Mouse (Mus musculus) adrenal gland, adult 8-10 months (tissue): ENCODE results near the gene Nek6. TPM values are rescaled to one million over a fixed set of nuclear protein-coding genes. Genes with fewer than 3 reads are reported as not detected.

Source experiments
- DNase-seq: peaks from one replicate; pipeline ENCODE4 v3.0.0; 2022
- total RNA-seq, 4 experiments: library from RNA; stranded (reverse); gene quantifications; 2 replicates each; pipeline ENCODE4 v1.2.4; 2022

Gene Nek6
- total RNA-seq, 4 experiments from 2014 or later, result 9.3 to 27.3 (median 18.6) TPM

- DNase-seq, result no peak
Measured at GRCm38 (mm10) chr2:38579528-38579927, 68.1 kb downstream of the Nek6 start.

GRCm38 (mm10) chr2:38583982-38584381 is 72.5 kb downstream of the Nek6 start:
- no peak for DNase-seq

- no peak for DNase-seq
Measured at GRCm38 (mm10) chr2:38584514-38585378, 73.3 kb downstream of the Nek6 start.

- no peak for DNase-seq
Measured at GRCm38 (mm10) chr2:38585379-38585736, 73.9 kb downstream of the Nek6 start.

DNA sequence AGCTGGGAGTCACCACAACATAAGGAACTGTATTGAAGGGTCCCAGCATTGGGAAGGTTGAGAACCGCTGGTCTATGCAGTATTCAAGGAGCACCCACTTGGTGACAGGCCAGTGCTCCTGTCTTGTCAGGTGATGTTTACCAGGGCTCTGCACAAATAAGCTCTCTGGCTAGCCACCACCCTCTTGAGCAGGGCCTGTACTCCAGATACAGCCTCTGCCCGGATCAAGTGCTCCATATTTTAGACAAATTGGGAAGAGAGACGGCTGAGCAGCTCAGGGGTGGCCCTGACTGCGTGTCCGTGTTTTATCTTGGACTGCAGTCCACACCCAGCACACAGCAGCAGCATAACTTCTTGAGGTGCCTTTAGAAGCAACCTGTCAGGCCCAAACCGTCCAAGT is 75.3 kb downstream of the Nek6 start:
- no peak for DNase-seq

GRCm38 (mm10) chr2:38591751-38592459 is 80.5 kb downstream of the Nek6 start:
- no peak for DNase-seq

GRCm38 (mm10) chr2:38594874-38595273 is 83.4 kb downstream of the Nek6 start:
- no peak for DNase-seq

GRCm38 (mm10) chr2:38597896-38598295 is 86.5 kb downstream of the Nek6 start:
- no peak for DNase-seq

DNA sequence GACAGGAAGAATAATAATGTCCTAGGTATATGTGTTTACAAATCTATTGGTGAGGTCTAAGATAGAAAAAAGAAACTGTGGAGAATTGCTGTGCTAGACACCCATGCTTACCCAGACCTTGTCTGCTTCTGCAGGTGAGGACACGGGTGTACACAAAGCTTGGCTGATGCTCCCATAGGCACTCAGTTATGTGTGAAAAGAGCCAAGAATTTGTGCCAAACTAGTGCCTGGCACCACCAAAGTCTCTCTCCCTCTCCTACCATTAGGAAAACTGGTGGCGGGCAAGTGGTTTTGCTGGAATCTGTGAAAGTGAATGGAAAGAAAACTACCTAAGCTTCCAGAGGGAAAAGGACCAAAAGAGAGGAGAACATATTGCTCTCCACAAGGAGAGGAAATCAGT is 87.0 kb downstream of the Nek6 start:
- DNase-seq, result no peak

DNA sequence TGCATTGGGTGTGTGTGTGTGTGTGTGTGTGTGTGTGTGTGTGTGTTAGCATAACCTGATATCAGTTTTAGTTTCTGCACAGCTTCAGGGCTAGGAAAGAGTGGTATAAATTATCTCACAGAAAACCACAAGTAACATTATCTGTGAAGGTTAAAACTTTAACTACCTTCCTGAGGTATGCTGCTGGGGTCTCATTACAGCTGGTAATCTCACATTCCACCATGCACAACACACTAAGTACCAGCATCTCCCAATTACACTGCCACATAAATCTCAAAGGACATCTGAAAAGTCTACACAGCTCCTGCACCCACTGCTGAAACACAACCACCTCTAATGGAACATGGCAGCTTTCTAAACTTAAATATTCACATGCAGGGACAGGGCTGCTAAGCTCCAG is 89.4 kb downstream of the Nek6 start:
- no peak for DNase-seq

- DNase-seq, result no peak
Measured at GRCm38 (mm10) chr2:38607716-38608115, 96.3 kb downstream of the Nek6 start.

DNA sequence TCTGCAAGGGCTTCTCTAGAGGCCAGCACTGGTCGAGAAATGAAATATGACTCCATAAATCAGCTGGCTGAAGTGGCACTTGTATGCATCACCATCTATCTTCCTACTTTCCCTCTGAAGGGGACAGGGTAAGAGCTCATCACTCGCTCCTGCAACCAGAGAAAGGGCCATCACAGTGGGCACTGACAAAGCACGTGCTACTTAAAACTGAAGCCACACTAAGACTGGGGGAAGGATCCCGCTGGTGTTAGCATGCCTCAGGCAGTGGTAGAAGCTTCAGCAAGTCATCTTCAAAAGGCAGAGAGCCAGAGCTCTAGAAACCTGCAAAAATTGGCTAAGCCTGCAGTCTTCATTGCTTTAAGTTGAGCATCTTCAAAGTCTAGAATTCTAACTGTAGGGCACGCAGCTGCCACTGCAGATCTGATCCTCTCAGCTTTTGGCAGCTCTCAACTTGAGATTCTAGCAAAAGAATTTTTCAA is 97.4 kb downstream of the Nek6 start:
- DNase-seq, result no peak

GRCm38 (mm10) chr2:38609310-38609709 is 97.9 kb downstream of the Nek6 start:
- no peak for DNase-seq

DNA sequence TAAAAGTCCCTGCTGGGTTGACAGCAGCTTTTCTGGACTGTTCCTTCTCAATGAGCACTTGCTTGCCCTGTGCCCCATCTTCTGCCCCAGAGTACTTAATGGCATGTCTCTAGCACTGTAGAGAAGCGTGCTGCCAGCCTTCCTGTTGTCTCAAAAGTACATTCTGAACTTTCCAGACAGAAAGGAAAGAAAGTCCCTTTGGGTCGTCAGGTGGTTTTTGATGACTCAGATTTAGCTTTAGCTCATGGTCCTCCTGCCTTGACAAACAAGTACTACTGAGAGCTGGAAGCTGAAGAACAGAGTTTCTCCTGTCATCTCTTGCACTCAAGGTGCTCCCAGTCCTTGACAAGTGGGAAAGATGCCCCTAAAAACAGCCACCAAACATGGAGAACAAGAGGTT is 98.7 kb downstream of the Nek6 start:
- no peak for DNase-seq

- DNase-seq, result no peak
Measured at GRCm38 (mm10) chr2:38612596-38612995, 101.2 kb downstream of the Nek6 start.

DNA sequence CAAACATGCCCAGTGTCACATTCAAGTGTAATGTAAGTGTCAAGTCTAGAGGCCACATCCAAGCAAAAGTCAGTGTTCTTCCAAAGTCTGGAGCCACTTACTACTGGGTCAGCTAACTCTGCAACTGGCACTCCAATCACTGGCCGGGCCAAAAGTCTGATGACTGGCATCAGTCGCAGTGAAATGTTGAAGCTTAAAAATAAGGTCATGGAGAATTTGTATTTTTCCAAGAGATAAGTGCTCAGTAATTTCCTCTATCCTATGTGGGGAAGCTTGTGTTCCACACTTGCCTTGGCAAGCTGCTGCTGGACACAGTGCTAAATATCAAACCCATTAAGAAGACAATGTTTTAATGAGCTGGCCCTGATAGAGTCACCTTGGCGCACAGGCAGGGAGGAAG is 102.1 kb downstream of the Nek6 start:
- no peak for DNase-seq

GRCm38 (mm10) chr2:38614437-38614836 is 103.0 kb downstream of the Nek6 start:
- DNase-seq, result no peak

- no peak for DNase-seq
Measured at GRCm38 (mm10) chr2:38616072-38616471, 104.6 kb downstream of the Nek6 start.

DNA sequence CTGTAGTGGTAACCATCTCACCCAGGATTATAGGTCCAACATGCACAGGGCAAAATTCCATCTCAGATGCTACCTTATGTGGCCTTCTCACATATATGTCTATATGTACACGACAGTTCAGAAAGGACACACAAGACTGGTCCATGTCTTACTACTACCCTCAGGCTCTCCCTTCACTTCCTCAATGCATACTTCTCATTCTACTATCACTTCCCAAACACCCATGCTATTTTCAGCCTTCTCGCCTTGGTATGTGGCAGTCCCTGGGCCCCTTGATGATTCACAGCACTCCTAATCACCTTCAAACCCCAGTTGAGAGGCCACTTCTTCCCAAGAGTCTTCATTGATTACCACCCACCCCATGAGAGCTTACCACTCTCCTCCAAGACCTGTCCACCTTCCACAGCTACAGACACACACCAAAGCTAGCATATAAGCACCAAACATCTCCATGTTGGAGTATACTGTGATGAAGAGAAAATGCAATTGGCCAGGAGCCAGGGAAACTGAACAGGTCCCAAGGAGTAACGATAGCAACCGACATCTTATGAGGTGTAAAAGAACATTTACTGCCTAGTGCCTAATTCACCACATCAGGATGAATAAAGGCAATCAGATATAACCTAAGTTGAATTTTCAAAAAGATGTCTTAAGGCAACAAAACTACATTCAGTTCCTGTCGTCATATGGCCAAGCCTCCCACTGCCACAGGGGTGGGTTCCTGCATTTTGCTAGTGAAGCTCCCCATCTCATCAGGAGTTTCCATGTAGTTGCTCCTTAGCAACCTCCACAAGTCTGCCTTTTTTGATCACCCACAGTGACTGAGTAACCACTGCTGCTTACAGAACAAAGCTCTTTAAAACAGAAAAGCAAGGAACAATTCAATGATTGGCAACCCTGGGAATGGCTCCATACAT is 105.8 kb downstream of the Nek6 start:
- no peak for DNase-seq

GRCm38 (mm10) chr2:38619777-38620176 is 108.3 kb downstream of the Nek6 start:
- DNase-seq, result no peak

DNA sequence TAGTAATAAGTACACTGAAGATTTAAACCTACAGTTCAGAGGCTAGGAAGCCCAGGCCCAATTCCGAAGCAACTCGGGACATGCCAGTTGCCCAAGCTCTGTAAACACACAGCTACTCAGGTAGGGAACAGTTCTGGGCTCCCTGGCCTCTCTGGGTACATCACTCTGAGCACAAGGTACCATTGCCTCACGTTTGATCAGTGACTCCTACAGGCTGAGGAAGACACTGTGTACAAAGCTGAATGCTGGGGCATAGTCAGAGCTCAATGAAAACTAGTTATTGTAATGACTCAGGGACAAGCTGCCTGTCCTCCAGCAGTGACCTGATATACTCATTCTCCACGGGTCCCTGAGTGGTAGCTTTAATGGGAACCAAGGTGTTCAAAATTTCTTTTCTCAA is 109.6 kb downstream of the Nek6 start:
- no peak for DNase-seq

- peak; percentile 87 for DNase-seq
Measured at GRCm38 (mm10) chr2:38621610-38622021, 110.2 kb downstream of the Nek6 start.

GRCm38 (mm10) chr2:38623411-38623810 is 112.0 kb downstream of the Nek6 start:
- no peak for DNase-seq
